Mouse (Mus musculus): ENCODE results near the gene Fbrs.

Gene Fbrs

GRCm38 (mm10) chr7:127516344-127516743, 37.3 kb downstream of the Fbrs start:
- DNase-seq (ENCODE audit: extremely low read depth, low read depth, low spot score), result no peak

GRCm38 (mm10) chr7:127519284-127519683, 40.3 kb downstream of the Fbrs start, which contains the start of gene Gm42715:
Gene Gm42715 (plus strand): TSS chr7:127519584.
- DNase-seq (ENCODE audit: extremely low read depth, low read depth, low spot score), result no peak

Data from fat pad, adult 2 months (tissue).